Mouse (Mus musculus): Measurements from ENCODE around the gene Mlec. TPM values are rescaled to one million over a fixed set of nuclear protein-coding genes. Genes with fewer than 3 reads are reported as not detected.
"Not testable (repeated sequence)": the region's sequence is repeated elsewhere in the genome, so short reads cannot be mapped to it uniquely, and the experiment has no call there.

Gene Mlec
- polyA plus RNA-seq, 1 experiment from 2014 or later, result 76.6 TPM

DNA sequence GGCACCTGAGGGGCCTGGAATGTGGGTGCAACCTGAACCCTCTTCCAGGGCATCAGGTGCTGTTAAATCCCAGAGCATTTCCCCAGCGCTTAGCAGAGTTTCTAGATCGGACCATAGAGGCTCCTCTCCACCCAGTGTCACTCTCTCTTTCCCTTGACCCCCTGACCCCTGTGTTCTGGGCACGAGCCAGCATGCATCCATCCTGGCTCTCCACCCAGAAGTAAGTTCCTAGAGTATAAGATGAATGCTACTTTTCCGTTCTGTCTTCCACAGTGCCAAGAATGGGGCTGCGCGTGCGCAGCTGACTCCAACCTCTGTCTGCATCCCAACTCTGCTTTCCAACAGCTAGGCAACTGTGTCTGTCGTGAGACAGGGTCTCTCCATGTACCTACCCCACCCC, 12.2 kb upstream of the Mlec start:
- no peak overlapping the region for H3K4me2 ChIP-seq
- H3K4me3 ChIP-seq (replicated peaks), result no peak overlapping the region
- no peak for ATAC-seq (ENCODE audit: insufficient number of reproducible peaks, insufficient read depth, low FRiP score, low TSS enrichment, low read depth)
- no peaks in the 10 kb centered on the region for H3K27me3 ChIP-seq
- H3K36me3 ChIP-seq, result no peaks in the 10 kb centered on the region
- WGBS, result 82% methylated on average over 8 of the region's 8 CpGs
- peaks cover 15% of the 10 kb centered on the region for H3K4me1 ChIP-seq (replicated peaks)
- H3K27ac ChIP-seq, result no peak overlapping the region
- 0 out of 2 replicates have a peak, but pooled peaks cover 4% of the 10 kb centered on the region for H3K9me3 ChIP-seq
- no peak overlapping the region for H3K9ac ChIP-seq (replicated peaks)

DNA sequence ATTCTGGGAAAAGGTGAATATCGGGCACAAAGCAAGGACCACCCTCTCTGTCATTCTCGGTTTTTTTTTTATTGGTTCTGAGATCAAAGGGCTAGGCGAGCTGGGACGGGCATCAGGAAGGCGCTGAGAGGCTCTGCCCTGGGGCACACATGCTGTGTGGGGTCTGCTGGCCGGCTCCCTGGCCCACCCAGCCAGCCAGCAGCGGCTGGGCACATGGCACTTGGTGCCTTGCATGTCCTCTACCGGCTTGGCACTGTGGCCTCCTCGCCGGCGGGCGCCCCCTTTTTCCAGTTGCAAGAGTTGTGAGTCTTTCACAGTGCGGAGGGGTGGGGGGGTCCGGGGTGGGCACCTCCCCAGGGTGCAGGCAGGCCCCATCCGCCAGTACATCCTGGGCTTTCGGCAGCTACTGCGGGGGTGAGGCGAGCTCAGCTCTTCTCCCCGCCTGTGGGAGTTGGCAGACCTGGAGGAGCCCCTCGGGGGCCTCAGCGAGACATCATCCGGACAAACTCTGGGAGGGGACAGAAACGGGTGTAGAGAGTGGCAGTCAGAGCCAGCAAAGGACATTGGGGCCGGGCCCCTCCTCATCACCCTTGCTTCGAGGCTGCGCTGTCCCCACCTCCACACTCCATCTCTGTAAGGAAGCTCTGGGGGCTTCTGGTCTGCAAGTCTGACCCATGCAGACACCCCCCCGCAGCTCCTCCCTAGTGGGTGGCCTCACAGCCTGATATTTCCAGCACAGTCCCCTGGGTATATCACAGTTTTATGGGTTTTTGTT, 10.8 kb upstream of the Mlec start:
- Histone ChIP-seq H3K4me3 (replicated peaks) (no peak overlapping the region), H3K9ac (replicated peaks) (peak overlapping the region; percentile 37; the same call in 1 of the 2 replicates), H3K4me2 (peak overlapping the region; percentile 39), H3K9me3 (0 out of 2 replicates have a peak, but pooled peaks cover 2% of the 10 kb centered on the region), H3K27ac (no peak overlapping the region), H3K4me1 (replicated peaks) (peaks cover 15% of the 10 kb centered on the region), H3K36me3 (no peaks in the 10 kb centered on the region), H3K27me3 (no peaks in the 10 kb centered on the region)
- 27% methylated on average over 27 of the region's 27 CpGs for WGBS
- ATAC-seq (ENCODE audit: insufficient number of reproducible peaks, insufficient read depth, low FRiP score, low TSS enrichment, low read depth), result no peak

DNA sequence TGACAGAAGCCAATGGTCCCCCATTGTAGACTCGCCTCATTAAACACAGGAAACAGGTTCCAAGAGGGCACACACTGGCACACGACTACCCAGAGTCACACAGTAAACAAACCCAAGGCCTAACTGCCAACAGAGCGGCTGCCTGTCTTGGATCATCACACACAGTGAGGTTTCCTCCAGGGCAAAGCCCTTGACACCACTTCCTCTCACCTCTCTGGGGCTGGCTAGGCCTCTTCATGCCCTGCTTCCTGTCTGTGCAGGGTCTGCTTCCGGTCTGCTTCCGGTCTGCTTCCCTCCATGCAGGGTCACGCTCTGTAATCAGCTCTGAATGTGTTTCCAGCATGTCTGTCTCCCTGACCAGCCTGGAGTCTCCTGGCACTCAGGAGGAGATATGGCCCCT, 9.4 kb upstream of the Mlec start:
- Histone ChIP-seq H3K9ac (replicated peaks) (no peak overlapping the region), H3K36me3 (no peaks in the 10 kb centered on the region), H3K9me3 (no peaks in the 10 kb centered on the region), H3K4me1 (replicated peaks) (peaks cover 19% of the 10 kb centered on the region), H3K4me2 (no peak overlapping the region), H3K27me3 (no peaks in the 10 kb centered on the region), H3K4me3 (replicated peaks) (no peak overlapping the region), H3K27ac (peak overlapping the region; percentile 51; the same call in 1 of the 2 replicates)
- 63% methylated on average over 6 of the region's 6 CpGs for WGBS
- no peak for ATAC-seq (ENCODE audit: insufficient number of reproducible peaks, insufficient read depth, low FRiP score, low TSS enrichment, low read depth)

DNA sequence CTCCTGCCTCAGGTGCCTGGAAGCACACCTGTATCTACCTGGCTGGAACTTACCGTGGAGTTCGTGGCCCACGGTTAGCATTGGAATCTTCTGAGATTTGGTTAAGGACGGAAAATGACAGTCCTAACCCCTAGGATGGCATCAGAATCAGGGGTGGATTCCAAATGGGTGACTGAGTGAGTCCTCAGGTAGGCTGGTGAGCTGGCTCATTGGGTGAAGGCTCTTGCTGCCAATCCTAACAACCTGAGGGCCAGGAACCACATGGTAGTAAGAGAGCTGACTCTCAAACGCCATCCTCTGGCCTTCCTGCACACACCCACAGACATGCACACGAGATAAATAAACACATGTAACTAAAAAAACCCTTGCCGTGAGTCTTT, 8.8 kb upstream of the Mlec start:
- ATAC-seq (ENCODE audit: insufficient number of reproducible peaks, insufficient read depth, low FRiP score, low TSS enrichment, low read depth), result no peak
- Histone ChIP-seq H3K4me3 (replicated peaks) (no peak overlapping the region), H3K4me1 (replicated peaks) (peaks cover 19% of the 10 kb centered on the region), H3K9ac (replicated peaks) (no peak overlapping the region), H3K27me3 (no peaks in the 10 kb centered on the region), H3K27ac (peak overlapping the region; percentile 0; the same call in 1 of the 2 replicates), H3K4me2 (no peak overlapping the region), H3K36me3 (no peaks in the 10 kb centered on the region), H3K9me3 (no peaks in the 10 kb centered on the region)
- WGBS, result 86% methylated on average over 7 of the region's 7 CpGs

DNA sequence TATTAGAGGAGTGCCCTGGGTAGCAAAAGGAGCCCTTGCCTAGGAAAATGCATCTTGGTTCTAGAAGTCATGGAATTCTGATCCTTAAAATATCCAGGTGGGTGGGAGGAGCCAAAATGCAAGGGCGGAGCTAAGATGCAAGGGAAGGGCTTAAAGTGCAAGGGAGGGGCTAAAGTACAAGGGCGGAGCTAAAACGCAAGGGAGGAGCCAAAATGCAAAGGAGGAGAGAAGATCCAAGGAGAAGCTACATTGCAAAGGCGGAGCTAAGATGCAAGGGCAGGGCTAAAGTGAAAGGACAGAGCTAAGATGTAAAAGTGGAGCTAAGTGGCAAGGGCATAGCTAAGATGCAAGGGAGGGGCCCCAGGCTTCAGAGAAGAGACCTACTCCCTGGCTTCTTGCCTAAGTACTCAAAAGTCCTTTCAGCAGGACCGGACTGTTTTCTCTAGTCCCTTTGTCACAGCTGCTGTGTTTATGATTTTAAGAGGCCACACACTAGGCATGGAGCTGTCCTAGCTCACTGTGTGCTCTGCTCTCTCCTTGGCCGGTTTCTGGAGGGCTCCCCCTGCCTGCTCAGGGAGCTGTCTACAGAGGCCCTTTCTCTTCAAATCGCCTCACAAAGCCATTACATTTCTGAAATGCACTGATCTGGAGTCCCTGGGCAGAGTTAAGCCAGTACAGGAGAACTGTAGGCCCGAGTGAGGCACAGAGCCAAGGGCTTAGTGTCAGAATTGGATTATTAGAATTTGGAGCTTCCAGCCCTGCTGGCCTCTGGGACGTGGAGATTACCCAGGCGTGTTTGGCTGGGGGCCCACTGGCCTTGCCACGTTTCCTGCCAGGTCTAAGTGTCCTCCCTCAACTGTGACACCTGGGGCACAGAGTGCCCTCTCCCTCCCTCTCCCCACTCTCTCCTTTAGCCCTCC, 8.2 kb upstream of the Mlec start:
- no peak overlapping the region for H3K9ac ChIP-seq (replicated peaks)
- H3K4me2 ChIP-seq, result no peak overlapping the region
- H3K36me3 ChIP-seq, result no peaks in the 10 kb centered on the region
- no peak; the same call in 1 of the 2 replicates for ATAC-seq (ENCODE audit: insufficient number of reproducible peaks, insufficient read depth, low FRiP score, low TSS enrichment, low read depth)
- no peaks in the 10 kb centered on the region for H3K27me3 ChIP-seq
- peaks cover 23% of the 10 kb centered on the region for H3K4me1 ChIP-seq (replicated peaks)
- no peak overlapping the region for H3K4me3 ChIP-seq (replicated peaks)
- H3K27ac ChIP-seq, result 0 out of 2 replicates have a peak overlapping the region, but pooled peaks have one; percentile 0
- WGBS, result 57% methylated on average over 11 of the region's 11 CpGs
- H3K9me3 ChIP-seq, result no peaks in the 10 kb centered on the region

DNA sequence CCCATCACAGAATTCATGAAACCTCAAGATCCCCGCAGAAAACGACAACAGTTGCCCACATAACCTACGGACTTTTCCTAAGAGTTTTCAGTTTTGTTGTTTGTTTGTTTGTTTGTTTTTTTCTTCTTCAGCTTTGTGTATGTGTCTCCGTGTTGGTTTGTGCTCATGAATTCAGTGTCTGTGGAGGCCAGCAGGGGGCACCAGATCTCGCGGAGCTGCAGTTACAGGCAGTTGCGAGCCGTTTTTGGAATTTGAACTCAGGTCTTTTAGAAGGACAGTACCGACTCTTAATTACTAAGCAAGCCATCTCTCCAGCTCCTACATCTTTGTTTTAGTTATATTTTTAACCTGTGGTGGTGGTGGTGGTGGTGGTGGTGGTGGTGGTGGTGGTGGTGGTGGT, 7.4 kb upstream of the Mlec start:
- H3K9ac ChIP-seq (replicated peaks), result no peak overlapping the region
- no peak overlapping the region for H3K4me2 ChIP-seq
- no peak overlapping the region for H3K27ac ChIP-seq
- ATAC-seq (ENCODE audit: insufficient number of reproducible peaks, insufficient read depth, low FRiP score, low TSS enrichment, low read depth), result no peak
- no peaks in the 10 kb centered on the region for H3K36me3 ChIP-seq
- no peaks in the 10 kb centered on the region for H3K9me3 ChIP-seq
- H3K27me3 ChIP-seq, result no peaks in the 10 kb centered on the region
- H3K4me1 ChIP-seq (replicated peaks), result peaks cover 30% of the 10 kb centered on the region
- WGBS, result 59% methylated on average over 9 of the region's 9 CpGs
- H3K4me3 ChIP-seq (replicated peaks), result no peak overlapping the region

DNA sequence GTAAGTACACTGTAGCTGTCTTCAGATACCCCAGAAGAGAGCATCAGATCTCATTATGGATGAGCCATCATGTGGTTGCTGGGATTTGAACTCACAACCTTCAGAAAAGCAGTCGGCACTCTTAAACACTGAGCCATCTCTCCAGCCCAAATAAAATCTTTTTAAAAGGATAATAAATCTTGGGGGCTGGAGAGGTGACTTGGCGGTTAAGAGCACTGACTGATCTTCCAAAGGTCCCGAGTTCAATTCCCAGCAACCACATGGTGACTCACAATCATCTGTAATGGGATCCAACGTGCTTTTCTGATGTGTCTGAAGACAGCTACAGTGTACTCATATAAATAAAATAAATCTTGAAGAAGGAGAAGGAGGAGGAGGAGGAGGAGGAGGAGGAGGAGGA, 6.5 kb upstream of the Mlec start:
- H3K36me3 ChIP-seq; ATAC-seq (ENCODE audit: insufficient number of reproducible peaks, insufficient read depth, low FRiP score, low TSS enrichment, low read depth); H3K27ac ChIP-seq; H3K9ac ChIP-seq (replicated peaks); H3K27me3 ChIP-seq; H3K4me3 ChIP-seq (replicated peaks); H3K4me2 ChIP-seq; H3K9me3 ChIP-seq: not testable (repeated sequence)
- WGBS, result 83% methylated on average over 4 of the region's 4 CpGs
- H3K4me1 ChIP-seq (replicated peaks), result peaks cover 30% of the 10 kb centered on the region

DNA sequence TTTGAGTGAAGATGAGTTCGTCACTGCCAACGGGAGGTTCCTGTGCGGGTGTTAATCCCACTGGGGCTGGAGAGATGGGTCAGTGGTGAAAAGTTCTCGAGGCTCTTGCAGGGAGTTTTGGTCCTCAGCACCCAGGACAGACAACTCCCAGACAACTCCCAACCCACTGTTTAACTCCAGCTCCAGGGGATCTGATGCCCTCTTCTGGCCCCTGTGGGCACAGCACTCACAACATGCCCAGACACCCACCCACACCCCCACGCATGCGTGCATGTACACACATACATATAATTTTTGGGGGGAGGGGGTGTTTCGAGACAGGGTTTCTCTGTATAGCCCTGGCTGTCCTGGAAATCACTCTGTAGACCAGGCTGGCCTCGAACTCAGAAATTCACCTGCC, 5.6 kb upstream of the Mlec start:
- Histone ChIP-seq H3K4me1 (replicated peaks) (peaks cover 27% of the 10 kb centered on the region), H3K9me3 (no peaks in the 10 kb centered on the region), H3K9ac (replicated peaks) (no peak overlapping the region), H3K27me3 (no peaks in the 10 kb centered on the region), H3K4me3 (replicated peaks) (no peak overlapping the region), H3K27ac (no peak overlapping the region), H3K4me2 (0 out of 2 replicates have a peak overlapping the region, but pooled peaks have one; percentile 26), H3K36me3 (no peaks in the 10 kb centered on the region)
- WGBS, result 40% methylated on average over 8 of the region's 8 CpGs
- ATAC-seq (ENCODE audit: insufficient number of reproducible peaks, insufficient read depth, low FRiP score, low TSS enrichment, low read depth), result no peak

DNA sequence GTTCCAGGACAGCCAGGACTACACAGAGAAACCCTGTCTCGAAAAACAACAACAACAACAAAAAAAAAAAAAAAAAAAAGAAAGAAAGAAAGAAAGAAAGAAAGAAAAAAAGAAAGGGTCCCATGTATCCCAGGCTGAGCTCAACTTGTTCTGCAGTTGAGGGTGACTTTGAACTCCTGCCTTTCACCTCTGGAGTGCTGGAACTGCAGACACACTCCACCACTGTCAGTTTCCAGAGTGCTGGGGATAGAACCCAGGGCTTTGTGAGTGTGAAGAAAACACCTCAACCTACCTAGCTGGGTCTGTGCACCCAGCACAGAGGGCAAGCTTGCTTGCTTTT, 3.9 kb upstream of the Mlec start:
- not testable (repeated sequence) for H3K36me3 ChIP-seq; H3K4me2 ChIP-seq; H3K4me3 ChIP-seq (replicated peaks); H3K27me3 ChIP-seq; ATAC-seq (ENCODE audit: insufficient number of reproducible peaks, insufficient read depth, low FRiP score, low TSS enrichment, low read depth); H3K27ac ChIP-seq; H3K9me3 ChIP-seq; H3K9ac ChIP-seq (replicated peaks)
- H3K4me1 ChIP-seq (replicated peaks), result peaks cover 22% of the 10 kb centered on the region
- 85% methylated on average over 1 of the region's 1 CpGs for WGBS

DNA sequence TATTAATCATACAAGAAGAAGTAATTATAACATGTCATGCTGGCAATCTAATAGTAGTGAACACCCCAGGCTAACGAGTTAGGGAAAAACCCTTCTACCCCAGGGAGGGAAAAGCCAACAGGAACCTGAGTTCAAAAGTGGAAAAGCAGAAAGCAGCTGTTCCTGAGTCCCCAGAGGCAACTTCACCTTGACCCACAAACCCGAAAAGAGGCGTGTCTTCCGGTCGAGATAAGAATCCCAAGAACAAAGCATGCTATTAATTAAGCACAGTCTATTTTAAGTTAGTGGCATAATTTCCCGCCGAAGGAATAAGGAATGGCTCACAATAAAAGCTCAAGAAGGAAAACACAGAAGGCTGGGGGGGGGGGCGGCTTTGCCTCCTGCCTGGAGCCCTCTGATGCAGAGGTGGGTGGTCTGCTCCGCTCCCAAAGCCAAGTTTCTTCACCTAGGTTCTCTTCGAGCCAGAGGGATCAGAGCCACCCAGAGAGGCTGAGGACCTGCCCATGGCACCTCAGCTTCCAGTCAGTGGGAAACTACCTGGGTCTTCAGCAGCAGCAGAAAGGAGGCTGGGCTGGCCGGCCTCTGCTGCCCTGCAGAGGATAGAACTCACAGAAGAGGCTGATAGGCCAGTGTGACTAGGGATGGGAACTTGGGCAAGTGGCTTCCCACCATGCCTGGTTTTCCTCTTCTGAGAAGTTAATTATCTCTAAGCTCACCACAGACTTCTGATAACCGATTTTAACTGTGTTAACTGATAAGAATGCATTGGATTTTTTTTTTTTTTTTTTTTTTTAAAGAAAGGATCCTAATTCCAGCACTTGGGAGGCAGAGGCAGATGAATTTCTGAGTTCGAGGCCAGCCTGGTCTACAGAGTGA, 3.3 kb upstream of the Mlec start:
- H3K9ac ChIP-seq (replicated peaks), result no peak overlapping the region; the same call in 1 of the 2 replicates
- WGBS, result 26% methylated on average over 13 of the region's 13 CpGs
- no peaks in the 10 kb centered on the region for H3K9me3 ChIP-seq
- H3K27ac ChIP-seq, result peak overlapping the region; percentile 70; the same call in 1 of the 2 replicates
- H3K4me1 ChIP-seq (replicated peaks), result peaks cover 28% of the 10 kb centered on the region
- ATAC-seq (ENCODE audit: insufficient number of reproducible peaks, insufficient read depth, low FRiP score, low TSS enrichment, low read depth), result no peak
- no peak overlapping the region for H3K4me3 ChIP-seq (replicated peaks)
- H3K27me3 ChIP-seq, result no peaks in the 10 kb centered on the region
- 0 out of 2 replicates have a peak overlapping the region, but pooled peaks have one; percentile 26 for H3K4me2 ChIP-seq
- H3K36me3 ChIP-seq, result no peaks in the 10 kb centered on the region

All from limb, embryonic 12.5 days (tissue).